Mouse (Mus musculus): ENCODE results near the gene Gtf2i. TPM values are rescaled to one million over a fixed set of nuclear protein-coding genes. Genes with fewer than 3 reads are reported as not detected.

Gene Gtf2i
- polyA plus RNA-seq, 1 experiment from 2014 or later, result 225 TPM

- Histone ChIP-seq H3K9me3 (no peaks in the 10 kb centered on the region), H3K27me3 (no peaks in the 10 kb centered on the region), H3K9ac (no peak overlapping the region), H3K4me3 (no peak overlapping the region), H3K4me1 (no peaks in the 10 kb centered on the region), H3K4me2 (no peak overlapping the region), H3K27ac (no peak overlapping the region), H3K36me3 (peaks cover 92% of the 10 kb centered on the region)
- ATAC-seq (ENCODE audit: insufficient number of reproducible peaks, insufficient read depth, low FRiP score, low TSS enrichment, low read depth), result no peak
- 88% methylated on average over 16 of the region's 16 CpGs for WGBS
Observed at GRCm38 (mm10) chr5:134295277-134296050, 19.1 kb downstream of the Gtf2i start.

GRCm38 (mm10) chr5:134294606-134295005 is 20.0 kb downstream of the Gtf2i start:
- H3K9me3 ChIP-seq, result no peaks in the 10 kb centered on the region
- no peak overlapping the region for H3K9ac ChIP-seq
- 94% methylated on average over 7 of the region's 7 CpGs for WGBS
- H3K4me3 ChIP-seq, result no peak overlapping the region
- no peaks in the 10 kb centered on the region for H3K4me1 ChIP-seq
- H3K27me3 ChIP-seq, result no peaks in the 10 kb centered on the region
- ATAC-seq (ENCODE audit: insufficient number of reproducible peaks, insufficient read depth, low FRiP score, low TSS enrichment, low read depth), result no peak
- peaks cover 92% of the 10 kb centered on the region for H3K36me3 ChIP-seq
- no peak overlapping the region for H3K27ac ChIP-seq
- no peak overlapping the region for H3K4me2 ChIP-seq

- no peak for ATAC-seq (ENCODE audit: insufficient number of reproducible peaks, insufficient read depth, low FRiP score, low TSS enrichment, low read depth)
- no peak overlapping the region for H3K4me3 ChIP-seq
- no peak overlapping the region for H3K4me2 ChIP-seq
- no peaks in the 10 kb centered on the region for H3K9me3 ChIP-seq
- 92% methylated on average over 6 of the region's 6 CpGs for WGBS
- H3K9ac ChIP-seq, result no peak overlapping the region
- H3K27ac ChIP-seq, result no peak overlapping the region
- no peaks in the 10 kb centered on the region for H3K27me3 ChIP-seq
- H3K36me3 ChIP-seq, result peaks cover 97% of the 10 kb centered on the region
- no peaks in the 10 kb centered on the region for H3K4me1 ChIP-seq
Observed at GRCm38 (mm10) chr5:134291096-134291495, 23.5 kb downstream of the Gtf2i start.

GRCm38 (mm10) chr5:134289935-134290560 is 24.5 kb downstream of the Gtf2i start:
- no peaks in the 10 kb centered on the region for H3K4me1 ChIP-seq
- H3K27me3 ChIP-seq, result no peaks in the 10 kb centered on the region
- no peak overlapping the region for H3K9ac ChIP-seq
- no peak overlapping the region for H3K4me2 ChIP-seq
- peaks cover 97% of the 10 kb centered on the region for H3K36me3 ChIP-seq
- 91% methylated on average over 12 of the region's 12 CpGs for WGBS
- no peak overlapping the region for H3K27ac ChIP-seq
- H3K4me3 ChIP-seq, result no peak overlapping the region
- no peaks in the 10 kb centered on the region for H3K9me3 ChIP-seq
- no peak for ATAC-seq (ENCODE audit: insufficient number of reproducible peaks, insufficient read depth, low FRiP score, low TSS enrichment, low read depth)

- Histone ChIP-seq H3K9ac (no peak overlapping the region), H3K9me3 (no peaks in the 10 kb centered on the region), H3K4me1 (no peaks in the 10 kb centered on the region), H3K27me3 (no peaks in the 10 kb centered on the region), H3K4me2 (no peak overlapping the region), H3K27ac (no peak overlapping the region), H3K36me3 (peaks cover 99% of the 10 kb centered on the region), H3K4me3 (no peak overlapping the region)
- no peak for ATAC-seq (ENCODE audit: insufficient number of reproducible peaks, insufficient read depth, low FRiP score, low TSS enrichment, low read depth)
- WGBS, result 96% methylated on average over 3 of the region's 3 CpGs
Observed at GRCm38 (mm10) chr5:134288071-134288470, 26.5 kb downstream of the Gtf2i start.

- Histone ChIP-seq H3K4me1 (no peaks in the 10 kb centered on the region), H3K36me3 (peaks cover 96% of the 10 kb centered on the region), H3K4me2 (no peak overlapping the region), H3K27ac (no peak overlapping the region), H3K9ac (no peak overlapping the region), H3K4me3 (no peak overlapping the region), H3K9me3 (no peaks in the 10 kb centered on the region), H3K27me3 (no peaks in the 10 kb centered on the region)
- ATAC-seq (ENCODE audit: insufficient number of reproducible peaks, insufficient read depth, low FRiP score, low TSS enrichment, low read depth), result no peak
- WGBS, result 97% methylated on average over 12 of the region's 12 CpGs
Observed at GRCm38 (mm10) chr5:134284921-134285320, 29.6 kb downstream of the Gtf2i start.

GRCm38 (mm10) chr5:134282603-134283002 is 32.0 kb downstream of the Gtf2i start:
- ATAC-seq (ENCODE audit: insufficient number of reproducible peaks, insufficient read depth, low FRiP score, low TSS enrichment, low read depth), result no peak
- peaks cover 95% of the 10 kb centered on the region for H3K36me3 ChIP-seq
- no peaks in the 10 kb centered on the region for H3K27me3 ChIP-seq
- no peaks in the 10 kb centered on the region for H3K4me1 ChIP-seq
- no peak overlapping the region for H3K4me2 ChIP-seq
- H3K4me3 ChIP-seq, result no peak overlapping the region
- WGBS, result 84% methylated on average over 9 of the region's 9 CpGs
- no peak overlapping the region for H3K27ac ChIP-seq
- no peak overlapping the region for H3K9ac ChIP-seq
- no peaks in the 10 kb centered on the region for H3K9me3 ChIP-seq

GRCm38 (mm10) chr5:134282076-134282475 is 32.5 kb downstream of the Gtf2i start:
- no peak for ATAC-seq (ENCODE audit: insufficient number of reproducible peaks, insufficient read depth, low FRiP score, low TSS enrichment, low read depth)
- no peak overlapping the region for H3K9ac ChIP-seq
- H3K36me3 ChIP-seq, result peaks cover 95% of the 10 kb centered on the region
- no peak overlapping the region for H3K27ac ChIP-seq
- H3K27me3 ChIP-seq, result no peaks in the 10 kb centered on the region
- no peak overlapping the region for H3K4me3 ChIP-seq
- 77% methylated on average over 3 of the region's 3 CpGs for WGBS
- no peak overlapping the region for H3K4me2 ChIP-seq
- H3K9me3 ChIP-seq, result no peaks in the 10 kb centered on the region
- no peaks in the 10 kb centered on the region for H3K4me1 ChIP-seq

GRCm38 (mm10) chr5:134279371-134279770 is 35.2 kb downstream of the Gtf2i start:
- ATAC-seq (ENCODE audit: insufficient number of reproducible peaks, insufficient read depth, low FRiP score, low TSS enrichment, low read depth), result no peak
- Histone ChIP-seq H3K9ac (no peak overlapping the region), H3K36me3 (peaks cover 90% of the 10 kb centered on the region), H3K27me3 (no peaks in the 10 kb centered on the region), H3K4me1 (no peaks in the 10 kb centered on the region), H3K9me3 (no peaks in the 10 kb centered on the region), H3K4me3 (no peak overlapping the region), H3K27ac (no peak overlapping the region), H3K4me2 (no peak overlapping the region)
- 91% methylated on average over 7 of the region's 7 CpGs for WGBS

GRCm38 (mm10) chr5:134277109-134277508 is 37.5 kb downstream of the Gtf2i start:
- peaks cover 90% of the 10 kb centered on the region for H3K36me3 ChIP-seq
- H3K4me1 ChIP-seq, result no peaks in the 10 kb centered on the region
- H3K9ac ChIP-seq, result no peak overlapping the region
- 83% methylated on average over 4 of the region's 4 CpGs for WGBS
- no peak for ATAC-seq (ENCODE audit: insufficient number of reproducible peaks, insufficient read depth, low FRiP score, low TSS enrichment, low read depth)
- no peaks in the 10 kb centered on the region for H3K27me3 ChIP-seq
- no peak overlapping the region for H3K4me2 ChIP-seq
- H3K9me3 ChIP-seq, result no peaks in the 10 kb centered on the region
- no peak overlapping the region for H3K27ac ChIP-seq
- H3K4me3 ChIP-seq, result no peak overlapping the region

GRCm38 (mm10) chr5:134275556-134275955 is 39.0 kb downstream of the Gtf2i start:
- no peak overlapping the region for H3K4me2 ChIP-seq
- H3K4me3 ChIP-seq, result no peak overlapping the region
- no peak overlapping the region for H3K27ac ChIP-seq
- no peak for ATAC-seq (ENCODE audit: insufficient number of reproducible peaks, insufficient read depth, low FRiP score, low TSS enrichment, low read depth)
- H3K9me3 ChIP-seq, result no peaks in the 10 kb centered on the region
- no peaks in the 10 kb centered on the region for H3K4me1 ChIP-seq
- 87% methylated on average over 10 of the region's 10 CpGs for WGBS
- no peaks in the 10 kb centered on the region for H3K27me3 ChIP-seq
- H3K36me3 ChIP-seq, result peaks cover 94% of the 10 kb centered on the region
- no peak overlapping the region for H3K9ac ChIP-seq

GRCm38 (mm10) chr5:134275021-134275420 is 39.5 kb downstream of the Gtf2i start:
- WGBS, result 86% methylated on average over 11 of the region's 11 CpGs
- ATAC-seq (ENCODE audit: insufficient number of reproducible peaks, insufficient read depth, low FRiP score, low TSS enrichment, low read depth), result no peak
- no peaks in the 10 kb centered on the region for H3K27me3 ChIP-seq
- H3K36me3 ChIP-seq, result peaks cover 94% of the 10 kb centered on the region
- no peak overlapping the region for H3K27ac ChIP-seq
- no peak overlapping the region for H3K4me2 ChIP-seq
- no peak overlapping the region for H3K9ac ChIP-seq
- H3K9me3 ChIP-seq, result no peaks in the 10 kb centered on the region
- no peaks in the 10 kb centered on the region for H3K4me1 ChIP-seq
- H3K4me3 ChIP-seq, result no peak overlapping the region

Data from embryonic facial prominence, embryonic 13.5 days (tissue).